30 mouse cellular contexts compared by ENCODE assay signal in the genomic region with DNA sequence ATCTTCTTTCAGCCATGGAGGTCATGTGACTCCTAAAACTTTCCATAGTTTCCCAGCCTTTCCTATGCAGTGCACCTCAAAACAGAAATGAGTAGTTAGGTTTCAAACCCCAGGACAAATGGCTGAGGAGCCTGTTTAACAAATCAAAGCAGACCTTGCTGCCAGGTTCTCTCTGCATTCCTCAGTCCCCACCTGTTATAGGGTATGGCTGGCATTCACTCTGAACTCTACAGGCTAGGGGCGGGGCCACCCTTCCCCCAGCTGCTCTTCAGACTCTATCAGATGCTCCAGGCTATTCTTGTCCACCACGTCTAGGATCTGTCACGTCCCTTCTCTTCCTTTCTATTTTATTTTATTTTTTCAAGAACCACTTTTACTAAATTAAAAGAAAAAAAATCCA. TPM values are rescaled to one million over a fixed set of nuclear protein-coding genes. Genes with fewer than 3 reads are reported as not detected.
DNase-seq lines count a peak whose midpoint lies in the region; ATAC-seq and TF ChIP-seq lines count a peak whose summit lies in the region.
"Had no signal": no experiment of that assay in that cellular context is flagged by ENCODE, and none has a peak within 500 bp of the region (broad histone marks: within the 10 kb centered on the region; RNA-seq: fewer than 3 reads in every experiment).

No protein-coding gene starts in this region.

- H3K4me2 ChIP-seq in embryonic facial prominence, embryonic 11.5 days (ENCODE audit: low read depth, low read length) = no peak overlapping the region
- no peak overlapping the region for H3K4me2 ChIP-seq in limb, embryonic 14.5 days (replicated peaks; ENCODE audit: low read depth, low read length, severe bottlenecking)
- H3K4me2 ChIP-seq: heart, embryonic 13.5 days; limb, embryonic 15.5 days; midbrain, embryonic 11.5 days; neural tube, embryonic 15.5 days; stomach, embryonic 15.5 days had no signal

- no peak for TF ChIP-seq POLR2A in limb, embryonic 14.5 days (IDR thresholded peaks at IDR 0.05; ENCODE audit: borderline replicate concordance, extremely low read depth, insufficient read depth, insufficient read length)

- H3K36me3 ChIP-seq in embryonic facial prominence, embryonic 11.5 days (replicated peaks; ENCODE audit: control insufficient read depth, insufficient read depth, low read depth, low read length) = no peaks in the 10 kb centered on the region
- no peaks in the 10 kb centered on the region for H3K36me3 ChIP-seq in embryonic facial prominence, embryonic 10.5 days (replicated peaks)
- no peaks in the 10 kb centered on the region for H3K36me3 ChIP-seq in limb, embryonic 14.5 days (ENCODE audit: control insufficient read depth, insufficient read depth, low read length)
- H3K36me3 ChIP-seq: forebrain, embryonic 10.5 days; G1E; heart, embryonic 13.5 days; limb, embryonic 15.5 days; neural tube, embryonic 15.5 days; stomach, embryonic 15.5 days had no signal

- peak; percentile 17 for DNase-seq in embryonic facial prominence, embryonic 11.5 days (ENCODE audit: low spot score)
- DNase-seq in embryonic facial prominence, embryonic 10.5 days (ENCODE audit: low spot score) = no peak
- peak; percentile 6 for DNase-seq in lung, postnatal 10 days
- DNase-seq in lung, adult 18-20 months = no peak
- peak; percentile 76 for DNase-seq in ES-CJ7 (ENCODE audit: low read depth, low spot score)
- peak; percentile 54 for DNase-seq in limb, embryonic 14.5 days (ENCODE audit: low spot score)
- DNase-seq: adrenal gland, postnatal 10 days; cerebellum, adult 18-20 months; cerebellum, postnatal 14 days; embryo, embryonic 11 days; forebrain, postnatal 0 days; gastrocnemius, postnatal 25 days; heart, adult 18-20 months; heart, postnatal 14 days; kidney, adult 9 months; kidney, postnatal 36 days; layer of hippocampus, postnatal 36 days; thymus, adult 2 months had no signal

- no peaks in the 10 kb centered on the region for H3K27me3 ChIP-seq in embryonic facial prominence, embryonic 11.5 days (ENCODE audit: control insufficient read depth, insufficient read depth, low read length)
- peaks cover 15% of the 10 kb centered on the region; the same call in 1 of the 2 replicates for H3K27me3 ChIP-seq in embryonic facial prominence, embryonic 10.5 days (replicated peaks; ENCODE audit: low read depth, poor library complexity, severe bottlenecking)
- no peaks in the 10 kb centered on the region for H3K27me3 ChIP-seq in limb, embryonic 14.5 days (ENCODE audit: control insufficient read depth, insufficient read depth, low read length)
- H3K27me3 ChIP-seq: neural tube, embryonic 15.5 days; stomach, embryonic 15.5 days had no signal

- H3K9me3 ChIP-seq in embryonic facial prominence, embryonic 11.5 days (replicated peaks; ENCODE audit: control insufficient read depth, low read length) = no peaks in the 10 kb centered on the region
- no peaks in the 10 kb centered on the region for H3K9me3 ChIP-seq in embryonic facial prominence, embryonic 10.5 days
- no peaks in the 10 kb centered on the region for H3K9me3 ChIP-seq in limb, embryonic 14.5 days (ENCODE audit: control insufficient read depth, low read length)
- H3K9me3 ChIP-seq: forebrain, embryonic 10.5 days; heart, embryonic 13.5 days; limb, embryonic 15.5 days; neural tube, embryonic 15.5 days; stomach, embryonic 15.5 days had no signal

- H3K4me3 ChIP-seq in embryonic facial prominence, embryonic 11.5 days (ENCODE audit: low read depth, low read length) = no peak overlapping the region
- no peak overlapping the region for H3K4me3 ChIP-seq in embryonic facial prominence, embryonic 10.5 days
- no peak overlapping the region for H3K4me3 ChIP-seq in limb, embryonic 14.5 days (replicated peaks; ENCODE audit: low read length)
- H3K4me3 ChIP-seq: forebrain, embryonic 10.5 days; heart, embryonic 13.5 days; limb, embryonic 15.5 days; neural tube, embryonic 15.5 days; stomach, embryonic 15.5 days had no signal

- 28% methylated on average over 3 of the region's 3 CpGs for WGBS in embryonic facial prominence, embryonic 11.5 days
- 23% methylated on average over 3 of the region's 3 CpGs for WGBS in embryonic facial prominence, embryonic 10.5 days
- 29% methylated on average over 3 of the region's 3 CpGs for WGBS in limb, embryonic 14.5 days

- H3K4me1 ChIP-seq in embryonic facial prominence, embryonic 11.5 days (ENCODE audit: control insufficient read depth, insufficient read depth, low read length) = no peaks in the 10 kb centered on the region
- H3K4me1 ChIP-seq in embryonic facial prominence, embryonic 10.5 days = peaks cover 13% of the 10 kb centered on the region
- 0 out of 2 replicates have a peak, but pooled peaks cover 2% of the 10 kb centered on the region for H3K4me1 ChIP-seq in limb, embryonic 14.5 days (ENCODE audit: control insufficient read depth, insufficient read depth, low read length)
- H3K4me1 ChIP-seq: stomach, embryonic 15.5 days had no signal

- H3K9ac ChIP-seq in embryonic facial prominence, embryonic 11.5 days (replicated peaks; ENCODE audit: low read length) = no peak overlapping the region
- H3K9ac ChIP-seq in limb, embryonic 14.5 days (ENCODE audit: low read depth, low read length, severe bottlenecking) = no peak overlapping the region
- H3K9ac ChIP-seq: forebrain, postnatal 0 days; heart, embryonic 13.5 days; limb, embryonic 15.5 days; liver, embryonic 14.5 days; neural tube, embryonic 15.5 days; stomach, embryonic 15.5 days had no signal

- no peak overlapping the region for H3K27ac ChIP-seq in embryonic facial prominence, embryonic 11.5 days (replicated peaks; ENCODE audit: low read depth, low read length)
- H3K27ac ChIP-seq in embryonic facial prominence, embryonic 10.5 days (replicated peaks) = no peak overlapping the region
- no peak overlapping the region for H3K27ac ChIP-seq in limb, embryonic 14.5 days (replicated peaks; ENCODE audit: low read depth, low read length)
- H3K27ac ChIP-seq: forebrain, embryonic 10.5 days; heart, embryonic 13.5 days; hindbrain, postnatal 0 days; liver, embryonic 14.5 days; neural tube, embryonic 15.5 days; stomach, embryonic 15.5 days had no signal

- no peak for ATAC-seq in embryonic facial prominence, embryonic 11.5 days (replicated peaks; ENCODE audit: insufficient number of reproducible peaks, low FRiP score, low TSS enrichment, low read depth)
- no peak for ATAC-seq in limb, embryonic 14.5 days (ENCODE audit: low FRiP score, low read depth)
- ATAC-seq in activated CD4-positive, CD25-positive, alpha-beta regulatory T cell, adult 4 months = no peak
- ATAC-seq: forebrain, postnatal 0 days; hindbrain, postnatal 0 days; intestine, embryonic 16.5 days; Patski had no signal

RNA-seq across cellular contexts. Expression of gene Rptor, which starts 8.7 kb away (rescaled TPM):
- 10.1 and 10.4 TPM in 2 replicates for polyA plus RNA-seq in embryonic facial prominence, embryonic 11.5 days (2014; fragmentation: Nextera tagmentation; extraction: Ambion mirVana)
- polyA plus RNA-seq in embryonic facial prominence, embryonic 10.5 days (2016; fragmentation: Nextera tagmentation; extraction: Ambion mirVana) = 14.4 and 15.7 TPM in 2 replicates
- 24.3 and 31.3 TPM in 2 replicates for polyA plus RNA-seq in limb, embryonic 14.5 days (2012; rRNA removed)
- 13.7 and 14.6 TPM in 2 replicates for polyA plus RNA-seq in limb, embryonic 14.5 days (2014; fragmentation: Nextera tagmentation; extraction: Ambion mirVana)
- polyA plus RNA-seq in activated CD4-positive, CD25-positive, alpha-beta regulatory T cell, adult 4 months (2017; shearing (Covaris generic)) = 1 to 10 TPM; 6.1 to 6.6 TPM

RNA-seq across cellular contexts. Expression of gene Nptx1, which starts 46.4 kb away (rescaled TPM):
- polyA plus RNA-seq in embryonic facial prominence, embryonic 11.5 days (2014; fragmentation: Nextera tagmentation; extraction: Ambion mirVana) = 1.8 and 2.2 TPM in 2 replicates
- 1.9 and 2.6 TPM in 2 replicates for polyA plus RNA-seq in embryonic facial prominence, embryonic 10.5 days (2016; fragmentation: Nextera tagmentation; extraction: Ambion mirVana)
- 2.2 and 2.5 TPM in 2 replicates for polyA plus RNA-seq in limb, embryonic 14.5 days (2012; rRNA removed)
- polyA plus RNA-seq in limb, embryonic 14.5 days (2014; fragmentation: Nextera tagmentation; extraction: Ambion mirVana) = 1.4 and 1.6 TPM in 2 replicates
- polyA plus RNA-seq in activated CD4-positive, CD25-positive, alpha-beta regulatory T cell, adult 4 months (2017; shearing (Covaris generic)) = not detected
- polyA plus RNA-seq: G1E; liver, embryonic 14.5 days had no signal

Comparison
In these comparisons a context has a peak if more than half of its experiments do, and no peak if none do; other contexts are left out.
1. DNase-seq: peak in embryonic facial prominence, embryonic 11.5 days (single experiment), lung, postnatal 10 days (single experiment), ES-CJ7 (single experiment) and limb, embryonic 14.5 days (single experiment); none in embryonic facial prominence, embryonic 10.5 days (single experiment) and lung, adult 18-20 months (0 of 2).